Mouse (Mus musculus) erythroblast, embryonic 14.5 days (primary cell): ENCODE data around the gene Kif26b.

Experiments
- GATA1 ChIP-seq: IDR thresholded peaks from 2 replicates; pipeline ENCODE4 v1.6.1; 2012; ENCODE audit warnings: low read length, inconsistent platforms, mixed read lengths
- TAL1 ChIP-seq: IDR thresholded peaks from 3 replicates; pipeline ENCODE4 v1.6.1; 2012; ENCODE audit warnings: low read length, inconsistent platforms, mixed read lengths

- TF ChIP-seq TAL1 (no peak), GATA1 (no peak)
Observed at GRCm38 (mm10) chr1:178571009-178571408, 42.1 kb downstream of the Kif26b start.
